Mouse (Mus musculus) layer of hippocampus, postnatal 25 days (tissue): ENCODE data around the gene Alpk1. TPM values are rescaled to one million over a fixed set of nuclear protein-coding genes. Genes with fewer than 3 reads are reported as not detected.
A peak's percentile ranks its signal among the peaks of the same experiment; 100 is the strongest.
"Not testable (repeated sequence)": the region's sequence is repeated elsewhere in the genome, so short reads cannot be mapped to it uniquely, and the experiment has no call there.

Experiments
- DNase-seq, 2 experiments: peaks; one replicate each; pipeline ENCODE4 v3.0.0; 2022; ENCODE audit warnings: mixed read lengths in 2 of 2, low spot score in 1 of 2; ENCODE audit errors: extremely low spot score in 1 of 2
- total RNA-seq, 2 experiments: library from RNA; stranded (reverse); gene quantifications; 2 replicates each; pipeline ENCODE4 v1.2.3; 2021

Alpk1 gene
- total RNA-seq, 2 experiments from 2014 or later, result 6.7 to 9.6 TPM

DNA sequence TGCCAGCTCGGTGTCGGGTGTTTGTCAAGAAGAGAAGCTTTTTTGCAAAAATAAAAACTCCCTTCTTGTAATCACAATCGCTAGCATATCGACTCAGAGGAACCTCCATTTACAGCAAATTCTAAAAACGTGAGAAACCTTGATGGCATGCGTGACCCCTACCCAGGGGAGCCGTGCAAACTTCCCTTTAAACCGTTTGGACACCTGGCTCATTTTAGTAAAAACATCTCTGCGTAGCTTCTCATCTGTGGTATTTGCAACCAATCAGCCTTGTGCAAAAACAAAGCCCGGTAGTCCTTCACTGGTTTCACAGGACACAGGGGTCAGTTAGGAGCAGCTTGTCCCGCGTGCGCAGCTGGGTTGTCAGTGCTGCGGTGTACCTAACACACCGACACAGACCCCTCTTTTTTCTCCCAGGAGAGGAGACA lies 10.7 kb upstream of the Alpk1 start:
- no peak for DNase-seq

DNA sequence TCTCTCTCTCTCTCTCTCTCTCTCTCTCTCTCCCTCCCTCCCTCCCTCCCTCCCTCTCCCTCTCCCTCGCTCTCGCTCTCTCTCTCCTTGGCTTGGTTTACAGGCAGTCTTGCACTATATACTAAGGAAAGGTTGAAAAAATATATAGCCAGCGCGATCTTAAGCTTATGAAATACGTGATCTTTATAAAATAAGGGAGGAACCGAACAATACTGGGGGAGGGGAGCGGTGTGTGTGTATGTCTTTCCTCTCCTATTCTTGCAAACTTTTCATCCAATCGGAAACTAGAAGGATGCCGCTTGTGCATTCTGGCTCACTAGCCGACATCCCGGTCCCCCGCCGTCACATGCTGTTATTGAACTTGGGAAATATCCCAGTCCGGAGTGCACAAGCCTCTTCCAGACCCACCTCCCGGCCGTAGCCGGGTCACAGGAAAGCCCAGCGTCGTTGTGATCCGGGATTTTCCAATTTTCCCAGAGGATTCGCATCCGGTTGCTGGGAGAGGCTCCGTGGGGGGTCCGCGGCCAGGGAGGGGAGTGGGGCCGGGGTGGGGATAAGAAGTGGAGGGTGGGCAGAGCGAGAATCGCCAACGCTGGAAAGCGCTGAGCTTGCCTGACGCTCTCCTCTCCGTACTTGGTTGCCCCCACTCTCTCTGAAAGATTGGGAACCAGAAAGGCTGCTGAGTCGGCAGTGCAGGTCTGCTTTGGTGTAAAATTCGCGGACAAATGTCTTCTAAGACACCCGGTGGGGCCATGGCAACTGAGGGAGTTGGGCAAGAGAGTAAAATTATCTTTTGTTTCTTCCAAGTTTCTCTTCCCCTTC lies 10.1 kb upstream of the Alpk1 start:
- peak in 1 of 2 experiments; percentile 21 for DNase-seq

DNA sequence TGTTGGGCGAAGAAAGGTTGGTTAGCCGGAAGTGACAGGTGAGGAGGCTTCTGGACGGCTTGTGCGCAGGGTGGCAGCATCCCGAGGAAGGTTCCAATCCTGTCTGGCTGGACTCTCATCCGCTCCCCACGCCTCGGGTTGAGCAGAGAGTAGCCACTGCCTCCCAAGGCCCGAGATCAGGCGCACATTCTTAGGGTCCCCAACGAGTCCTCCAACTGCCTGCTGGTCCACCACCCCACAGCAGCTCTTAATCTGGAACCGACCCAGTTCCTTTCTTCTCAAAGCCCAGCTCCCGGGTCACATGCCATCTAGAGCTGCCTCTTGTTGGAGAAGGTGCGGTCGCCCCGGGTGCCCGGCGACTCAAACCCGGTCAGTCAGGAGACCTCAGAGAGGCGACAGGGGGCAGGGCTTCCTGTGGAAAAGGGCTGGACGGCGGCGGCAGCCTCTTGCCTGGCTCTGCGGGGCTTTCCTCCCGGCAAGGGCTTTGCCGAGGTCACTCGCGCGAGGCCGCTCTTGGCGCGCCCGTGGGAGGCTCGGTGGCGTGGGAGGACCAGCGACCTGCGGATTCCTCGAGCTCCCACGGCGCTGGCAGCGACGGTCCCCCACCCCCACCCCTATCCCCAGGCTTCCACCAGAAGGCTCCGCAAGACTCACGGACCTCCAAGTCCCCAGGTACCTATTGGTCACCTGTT lies 9.3 kb upstream of the Alpk1 start, which contains the start of gene Tifa:
Gene Tifa, plus strand, starts transcription at position 306 of the 692 bp plus-strand sequence.
- DNase-seq, result peak; percentile 25 to 31

DNA sequence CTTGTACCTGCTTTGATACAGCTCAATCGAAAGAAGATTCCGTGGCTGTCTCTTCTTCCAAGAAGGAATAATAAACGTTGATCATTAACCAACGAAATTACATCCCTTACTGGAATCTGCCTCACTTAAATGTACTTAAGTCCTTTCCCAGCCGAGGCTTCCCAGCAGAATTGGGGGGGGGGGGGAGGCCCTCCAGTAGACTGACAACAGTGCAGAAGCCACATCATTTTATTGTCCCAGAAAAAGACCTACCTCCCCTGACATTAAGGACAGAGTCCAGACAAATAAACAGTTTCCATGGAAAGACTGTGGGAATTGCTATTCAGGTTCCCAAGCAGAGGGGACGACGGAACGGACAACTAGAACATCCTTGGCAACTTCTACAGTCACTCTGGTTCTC lies 8.6 kb upstream of the Alpk1 start:
- DNase-seq, result no peak

DNA sequence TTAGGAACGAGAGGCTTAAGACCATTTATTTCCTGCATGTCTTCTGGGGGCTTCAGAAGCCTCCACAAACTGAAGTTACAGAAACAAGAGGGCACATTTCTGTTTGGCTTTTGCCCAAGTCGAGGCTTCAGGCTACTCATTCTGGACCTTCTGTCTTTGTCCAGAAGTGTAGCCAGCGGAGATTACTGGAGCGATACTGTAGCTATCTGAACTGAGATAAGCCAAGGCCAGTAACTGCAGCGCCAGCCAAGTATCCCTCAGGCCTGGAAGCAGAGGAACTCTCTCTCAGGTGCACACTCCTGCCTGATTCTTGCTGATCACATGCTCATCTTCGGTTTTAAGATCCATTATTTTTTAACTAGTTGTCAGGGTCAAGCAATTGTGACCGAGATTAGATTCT lies 7.7 kb upstream of the Alpk1 start:
- no peak for DNase-seq

DNA sequence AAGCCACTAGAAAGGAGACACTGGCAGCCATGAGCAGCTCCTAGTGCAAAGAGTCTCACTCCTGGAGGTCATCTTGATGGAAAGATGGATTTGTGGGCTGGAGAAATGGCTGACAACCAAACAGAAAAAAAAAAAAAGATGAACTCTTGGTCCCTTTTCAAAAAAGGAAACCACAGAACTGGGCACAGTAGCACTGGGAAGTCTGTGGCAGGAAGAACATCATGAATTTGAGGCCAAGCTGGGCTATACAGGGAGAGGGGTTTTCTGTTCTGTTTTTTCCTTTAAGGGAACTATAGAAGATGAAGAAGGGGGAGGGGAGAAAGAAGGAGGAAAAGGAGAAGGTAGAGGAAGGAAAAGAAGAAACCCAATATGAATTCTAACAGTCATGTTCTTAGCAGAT lies 6.7 kb upstream of the Alpk1 start:
- no peak for DNase-seq

DNA sequence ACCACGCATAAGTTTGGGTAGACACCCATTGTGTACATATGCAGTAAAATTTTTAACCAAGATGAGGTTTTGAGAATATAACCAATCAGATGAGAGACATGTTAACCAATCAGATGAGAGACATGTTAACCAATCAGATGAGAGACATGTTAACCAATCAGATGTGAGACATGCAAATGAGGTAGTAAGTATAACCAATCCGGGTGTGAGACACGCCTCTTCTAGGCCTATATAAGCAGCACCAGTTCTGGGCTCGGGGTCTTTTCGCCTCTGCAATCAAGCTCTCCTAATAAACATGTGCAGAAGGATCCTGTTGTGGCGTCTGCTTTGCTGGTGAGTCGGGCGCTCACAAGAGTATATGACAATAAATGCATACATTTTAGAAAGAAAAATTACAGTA lies 3.4 kb upstream of the Alpk1 start:
- DNase-seq, result not testable (repeated sequence)

DNA sequence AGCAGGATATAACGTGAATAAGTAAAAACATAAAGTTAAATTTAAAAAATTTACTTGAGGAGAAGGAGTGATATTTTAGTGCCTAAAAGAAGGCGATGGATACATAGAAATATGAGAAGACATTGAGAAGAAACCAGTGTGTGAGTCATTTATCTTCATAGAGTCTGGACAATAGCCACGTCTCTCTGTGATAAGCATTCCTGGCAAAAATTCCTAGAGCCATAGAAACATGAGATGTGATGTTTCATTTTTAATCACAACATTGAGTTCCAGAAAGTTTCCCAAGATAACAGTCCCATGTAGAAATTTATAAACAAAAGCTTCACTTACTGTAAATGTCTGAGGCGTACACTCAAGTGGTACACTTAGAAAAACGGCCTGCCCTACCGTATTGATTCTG lies 2.6 kb upstream of the Alpk1 start:
- DNase-seq, result no peak

DNA sequence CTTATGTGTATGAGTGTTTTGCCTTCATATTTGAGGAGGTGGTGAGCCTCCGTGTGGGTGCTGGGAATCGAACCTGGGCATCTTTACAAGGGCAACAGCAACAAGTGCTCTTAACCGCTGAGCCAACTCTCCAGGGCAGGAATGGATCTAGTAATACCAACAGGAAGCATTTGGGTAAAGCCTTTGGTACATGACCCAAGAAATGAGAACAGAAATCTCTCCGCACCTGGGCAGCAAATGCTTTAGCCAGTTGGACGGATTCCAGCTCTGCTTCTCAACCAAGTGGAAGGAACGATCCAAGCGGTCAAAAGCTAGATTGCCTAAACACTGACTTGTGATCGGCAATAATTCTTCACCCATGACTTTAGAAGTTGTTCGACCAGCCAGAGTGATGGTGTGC lies 594 bp upstream of the Alpk1 start:
- DNase-seq, result no peak

DNA sequence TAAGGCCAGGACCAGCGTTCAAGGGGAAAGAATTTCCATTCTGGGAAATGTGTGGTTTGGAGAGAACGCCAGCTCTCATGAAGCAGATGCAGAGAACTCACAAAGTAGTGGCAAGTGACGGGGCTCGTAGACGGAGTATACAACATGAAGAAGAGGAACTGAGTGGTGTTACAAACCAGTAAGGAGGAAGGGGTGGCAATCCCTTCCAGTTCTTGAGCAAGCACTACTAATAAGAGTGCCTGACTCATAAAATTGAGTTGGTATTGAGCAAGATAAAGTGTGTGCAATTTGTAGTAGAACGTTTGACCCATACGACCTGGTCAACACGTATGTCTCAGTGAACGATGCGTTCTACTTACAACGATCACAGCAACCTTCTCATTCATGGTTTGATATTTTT lies 11.2 kb downstream of the Alpk1 start:
- no peak for DNase-seq

DNA sequence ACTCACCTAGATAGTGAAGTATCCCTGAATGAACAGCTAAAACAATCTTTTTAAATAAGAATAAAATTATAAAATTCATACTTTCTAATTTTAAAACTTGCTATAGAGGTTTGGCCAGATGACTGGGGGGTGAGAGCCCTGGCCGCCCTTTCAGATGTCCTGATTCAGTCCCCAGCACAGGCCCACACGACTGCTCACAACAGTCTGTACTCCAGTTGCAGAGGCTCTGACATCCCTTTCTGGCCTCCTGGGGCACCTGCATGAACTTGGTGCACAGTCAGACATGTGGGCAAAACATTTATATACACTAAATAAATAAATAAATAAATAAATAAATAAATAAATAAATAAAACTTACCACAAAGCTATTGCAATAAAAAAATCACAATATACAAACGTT lies 14.4 kb downstream of the Alpk1 start:
- DNase-seq, result no peak

DNA sequence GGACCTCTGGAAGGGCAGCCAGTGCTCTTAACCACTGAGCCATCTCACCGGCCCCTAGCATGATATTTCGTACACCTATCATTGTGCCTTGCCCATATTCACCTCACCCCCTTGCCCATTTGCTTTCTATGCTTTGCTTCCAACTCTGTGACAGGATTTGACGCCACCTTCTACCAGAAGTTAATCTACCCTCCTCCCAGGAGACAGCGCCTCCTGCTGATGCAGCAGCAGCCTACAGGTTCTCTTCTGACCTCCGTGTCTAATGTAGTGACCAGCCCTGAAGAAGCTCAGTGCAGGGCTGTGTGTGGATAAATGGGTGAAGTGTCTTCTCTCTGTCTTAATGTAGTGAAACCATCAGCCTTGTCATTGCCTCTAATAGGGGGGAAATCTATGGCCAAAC lies 15.8 kb downstream of the Alpk1 start:
- no peak for DNase-seq

DNA sequence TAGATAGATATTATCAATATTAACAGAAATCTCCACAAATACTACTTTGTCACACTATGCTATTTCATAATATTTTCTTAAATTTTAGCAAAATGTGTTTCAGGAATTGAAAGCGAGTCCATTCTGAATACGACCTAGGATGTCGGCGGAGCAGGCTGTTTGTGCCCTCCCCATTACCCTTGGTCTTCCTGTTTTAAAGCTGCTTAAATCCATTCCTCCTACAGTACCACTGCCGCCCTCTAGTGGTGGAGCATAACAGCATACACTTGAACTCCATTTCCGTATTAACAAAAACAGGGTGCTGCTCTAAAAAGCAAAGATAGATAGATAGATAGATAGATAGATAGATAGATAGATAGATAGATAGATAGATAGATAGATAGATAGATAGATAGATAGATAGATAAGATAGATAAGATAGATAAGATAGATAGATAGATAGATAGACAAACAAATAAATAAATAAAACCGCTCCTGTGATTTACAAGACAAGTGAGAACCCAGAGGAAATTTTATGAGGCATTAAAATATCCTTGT lies 17.2 kb downstream of the Alpk1 start:
- peak; percentile 53 to 91 for DNase-seq

DNA sequence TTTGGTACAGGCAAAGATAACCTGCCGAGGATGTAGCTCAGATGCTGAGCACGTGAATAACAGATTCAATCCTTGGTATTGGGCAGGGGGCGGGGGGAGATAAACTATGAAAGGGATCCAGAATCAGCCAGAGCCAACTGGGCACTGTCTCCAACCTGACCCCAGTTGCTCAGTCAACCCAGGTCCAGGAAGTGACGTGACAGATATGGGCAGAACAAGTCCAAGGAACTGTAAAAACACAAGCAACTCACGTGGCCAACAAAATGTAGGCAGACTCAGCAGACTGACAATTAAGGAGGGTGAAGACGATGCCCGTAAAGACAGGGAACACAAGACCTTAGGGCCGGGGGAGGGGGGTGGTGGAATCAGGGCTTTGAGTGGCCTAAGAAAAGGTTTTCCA lies 17.9 kb downstream of the Alpk1 start:
- DNase-seq, result no peak

DNA sequence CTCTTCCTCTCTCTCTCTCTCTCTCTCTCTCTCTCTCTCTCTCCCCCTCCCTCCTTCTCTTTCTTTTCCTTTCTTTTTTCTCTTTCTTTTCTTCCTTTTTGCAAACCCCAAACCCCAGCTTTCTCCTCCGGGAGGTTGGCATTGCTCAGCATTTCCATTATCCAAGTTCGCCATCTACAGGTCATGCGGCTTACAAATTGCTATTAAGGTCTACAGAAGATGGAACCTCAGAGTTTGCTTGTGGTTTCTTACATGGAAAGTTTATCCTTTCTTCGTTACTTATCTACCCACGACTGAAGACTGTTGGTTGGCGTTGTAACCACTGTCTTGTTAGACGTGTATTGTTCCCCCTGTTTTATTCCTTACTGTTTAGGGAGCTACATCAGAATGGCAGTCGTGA lies 21.1 kb downstream of the Alpk1 start:
- DNase-seq, result peak in 1 of 2 experiments; percentile 66

DNA sequence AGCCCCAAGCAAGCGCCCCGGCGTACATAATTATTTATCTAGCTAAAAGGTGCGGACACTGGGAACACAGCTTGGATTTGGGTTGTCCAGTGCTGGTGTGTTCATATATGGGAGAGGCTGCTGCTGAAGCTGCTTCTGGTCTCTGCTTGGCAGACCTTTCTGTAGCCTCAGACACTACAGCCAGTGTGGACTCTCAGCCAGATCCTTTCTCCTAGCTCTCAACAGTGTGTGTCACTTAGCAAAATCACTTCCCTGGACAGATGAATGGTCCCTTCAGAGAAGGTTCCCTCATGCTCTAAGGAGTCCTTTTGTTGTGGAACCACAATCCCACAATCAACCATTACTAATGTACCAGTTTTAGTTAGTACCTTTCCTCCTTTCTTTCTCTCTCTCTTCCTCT lies 21.5 kb downstream of the Alpk1 start:
- no peak for DNase-seq

DNA sequence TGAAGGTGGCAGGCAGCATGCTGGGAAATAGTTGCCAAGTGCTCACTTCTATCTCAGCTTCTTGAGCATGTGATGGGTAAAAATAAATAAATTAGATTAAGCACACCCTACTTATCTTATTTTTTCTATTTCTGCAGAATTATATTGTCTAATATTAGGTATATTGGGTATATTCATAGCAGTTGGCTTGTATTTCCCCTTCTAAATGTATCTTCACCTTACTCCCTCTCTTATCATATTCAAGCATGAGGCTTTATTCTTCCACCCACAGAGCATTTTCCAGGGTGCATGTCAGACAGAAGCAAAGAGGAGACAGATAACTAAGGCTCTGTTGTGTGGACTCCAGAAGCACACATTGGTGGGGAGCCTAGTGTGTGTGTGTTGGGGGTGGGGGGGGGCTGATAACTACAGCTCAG lies 22.4 kb downstream of the Alpk1 start:
- no peak for DNase-seq

DNA sequence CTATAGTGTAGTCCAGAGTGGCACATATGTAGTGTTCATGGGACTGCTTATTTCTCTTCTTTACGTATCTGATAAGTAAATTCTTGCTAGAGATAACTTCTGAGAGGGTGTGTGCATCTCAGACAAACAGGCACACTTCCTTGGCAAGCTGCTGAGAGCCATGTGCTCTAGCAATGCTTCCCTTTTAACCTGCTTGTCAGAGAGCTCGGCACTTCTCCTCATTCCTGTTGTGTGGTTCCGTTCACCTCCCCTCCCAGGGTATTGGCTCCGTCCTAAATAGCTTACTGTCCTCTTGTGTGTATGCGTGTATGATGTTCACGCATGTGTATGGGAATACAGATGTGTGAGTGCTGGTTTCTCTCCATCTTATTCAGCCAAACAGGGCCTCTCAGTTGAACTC lies 23.9 kb downstream of the Alpk1 start:
- DNase-seq, result no peak

DNA sequence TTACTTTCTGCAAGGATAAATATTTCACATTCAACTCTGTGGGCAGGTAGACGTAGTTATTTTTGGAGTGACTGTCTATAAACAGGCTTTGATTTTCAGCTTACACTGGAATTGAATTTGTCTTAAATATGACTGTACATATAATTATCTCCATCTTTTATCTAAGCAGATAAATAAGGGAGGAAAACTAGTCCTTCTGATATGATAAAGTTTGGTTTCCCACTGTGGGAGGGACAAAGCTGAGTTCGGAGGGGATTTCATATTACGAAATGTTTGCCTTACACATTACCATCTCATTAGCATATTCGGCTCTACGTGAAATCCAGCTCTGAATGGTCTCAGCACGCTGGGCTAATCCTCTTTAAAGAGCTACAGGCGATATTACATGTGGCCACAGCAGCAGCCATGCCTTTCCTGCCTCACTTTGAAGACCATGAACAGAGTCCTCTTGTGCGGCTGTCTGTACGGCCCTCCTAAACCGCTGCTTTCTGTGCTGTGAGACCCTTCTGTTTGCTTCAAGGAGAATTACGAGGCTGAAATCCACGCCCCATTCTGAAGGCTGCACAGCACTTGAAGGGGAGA lies 30.3 kb downstream of the Alpk1 start:
- DNase-seq, result no peak

DNA sequence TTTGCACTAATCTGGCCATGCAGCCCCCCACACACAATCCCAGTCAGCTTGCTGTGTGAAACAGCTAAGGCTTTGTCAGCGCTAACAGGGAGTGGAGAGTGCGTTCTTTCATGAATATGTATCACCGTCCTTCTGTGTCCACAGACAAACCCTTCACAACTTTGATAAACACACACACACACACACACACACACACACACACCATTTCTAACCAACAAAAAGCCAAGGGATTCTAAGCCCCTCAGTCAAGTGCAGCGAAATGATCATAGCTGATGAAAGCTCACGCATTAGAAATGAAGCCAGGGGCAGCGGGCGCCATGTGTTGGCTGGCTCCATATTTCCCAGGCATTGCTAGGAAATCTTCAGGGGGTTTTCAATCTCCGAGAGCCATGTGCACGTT lies 31.1 kb downstream of the Alpk1 start:
- no peak for DNase-seq

DNA sequence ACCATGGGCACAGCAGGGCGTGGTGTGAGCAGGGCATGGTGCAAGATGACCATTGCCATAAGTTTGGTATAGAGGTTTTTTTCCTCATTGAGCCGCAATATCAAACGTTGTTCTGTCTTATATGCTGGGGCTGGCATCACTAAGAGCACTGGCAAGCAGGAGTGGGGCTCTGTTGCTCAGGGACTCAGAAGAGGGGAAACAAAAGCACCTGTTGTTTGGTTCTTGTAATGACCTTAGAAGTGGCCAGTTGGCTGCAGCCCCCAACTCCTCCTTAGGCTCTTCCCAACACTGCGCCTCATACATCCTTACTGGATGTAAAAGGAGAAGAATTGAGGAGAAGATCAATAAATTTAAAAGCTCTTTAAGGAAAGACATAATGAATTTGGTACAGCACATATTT lies 31.7 kb downstream of the Alpk1 start:
- no peak for DNase-seq
